Mouse (Mus musculus): ENCODE measurements around the gene Vrk1. TPM values are rescaled to one million over a fixed set of nuclear protein-coding genes. Genes with fewer than 3 reads are reported as not detected.
A peak's percentile ranks its signal among the peaks of the same experiment; 100 is the strongest.

Gene Vrk1
- polyA plus RNA-seq (2014; fragmentation: Nextera tagmentation; extraction: Ambion mirVana) = 30.6 and 35.1 TPM in 2 replicates

- peak within 1 kb of the TSS; percentile 73 for H3K4me2 ChIP-seq (replicated peaks)
- DNase-seq (ENCODE audit: low spot score) (peak; percentile 96), ATAC-seq (ENCODE audit: low FRiP score) (peak; percentile 99)
- H3K9me3 ChIP-seq (ENCODE audit: control insufficient read depth, low read length) = no peaks in the 10 kb centered on the region
- H3K9ac ChIP-seq = peak within 1 kb of the TSS; percentile 66
- H3K4me1 ChIP-seq (replicated peaks; ENCODE audit: control insufficient read depth, insufficient read depth, low read length) = no peaks in the 10 kb centered on the region
- H3K36me3 ChIP-seq (replicated peaks; ENCODE audit: control insufficient read depth, insufficient read depth) = no peaks in the 10 kb centered on the region
- H3K27ac ChIP-seq = no peak within 1 kb of the TSS
- H3K27me3 ChIP-seq (ENCODE audit: control insufficient read depth, insufficient read depth, low read length) = no peaks in the 10 kb centered on the region
- under 1% methylated on average over 71 of the region's 72 CpGs for WGBS
- H3K4me3 ChIP-seq (replicated peaks; ENCODE audit: low read length) = peak within 1 kb of the TSS; percentile 84
Observed at GRCm38 (mm10) chr12:106010065-106010915, at the start of gene Vrk1. TSS of gene Vrk1 (plus strand) at chr12:106010228.

- Histone ChIP-seq H3K9me3 (ENCODE audit: control insufficient read depth, low read length) (0 out of 2 replicates have a peak, but pooled peaks cover 3% of the 10 kb centered on the region), H3K27me3 (ENCODE audit: control insufficient read depth, insufficient read depth, low read length) (no peaks in the 10 kb centered on the region), H3K4me2 (replicated peaks) (peak overlapping the region; percentile 28), H3K36me3 (replicated peaks; ENCODE audit: control insufficient read depth, insufficient read depth) (no peaks in the 10 kb centered on the region), H3K4me3 (replicated peaks; ENCODE audit: low read length) (no peak overlapping the region), H3K27ac (peak overlapping the region; percentile 73), H3K9ac (peak overlapping the region; percentile 4; the same call in 1 of the 2 replicates), H3K4me1 (replicated peaks; ENCODE audit: control insufficient read depth, insufficient read depth, low read length) (peaks cover 30% of the 10 kb centered on the region)
- DNase-seq (ENCODE audit: low spot score) = peak; percentile 35
- 7% methylated on average over 19 of the region's 19 CpGs for WGBS
- no peak for ATAC-seq (ENCODE audit: low FRiP score)
Observed at GRCm38 (mm10) chr12:105960592-105961330, 49.3 kb upstream of the Vrk1 start.

- peak overlapping the region; percentile 36; the same call in 1 of the 2 replicates for H3K27ac ChIP-seq
- WGBS = 6% methylated on average over 12 of the region's 12 CpGs
- peak overlapping the region; percentile 60 for H3K4me2 ChIP-seq (replicated peaks)
- H3K4me1 ChIP-seq (replicated peaks; ENCODE audit: control insufficient read depth, insufficient read depth, low read length) = peaks cover 24% of the 10 kb centered on the region
- no peak overlapping the region for H3K9ac ChIP-seq
- no peaks in the 10 kb centered on the region for H3K36me3 ChIP-seq (replicated peaks; ENCODE audit: control insufficient read depth, insufficient read depth)
- no peak overlapping the region for H3K4me3 ChIP-seq (replicated peaks; ENCODE audit: low read length)
- H3K9me3 ChIP-seq (ENCODE audit: control insufficient read depth, low read length) = 0 out of 2 replicates have a peak, but pooled peaks cover 3% of the 10 kb centered on the region
- no peak for ATAC-seq (ENCODE audit: low FRiP score)
- DNase-seq (ENCODE audit: low spot score) = no peak
- H3K27me3 ChIP-seq (ENCODE audit: control insufficient read depth, insufficient read depth, low read length) = no peaks in the 10 kb centered on the region
Observed at GRCm38 (mm10) chr12:105961667-105962066, 48.4 kb upstream of the Vrk1 start.

- Histone ChIP-seq H3K27me3 (ENCODE audit: control insufficient read depth, insufficient read depth, low read length) (no peaks in the 10 kb centered on the region), H3K9ac (peak overlapping the region; percentile 46), H3K4me3 (replicated peaks; ENCODE audit: low read length) (peak overlapping the region; percentile 30), H3K9me3 (ENCODE audit: control insufficient read depth, low read length) (0 out of 2 replicates have a peak, but pooled peaks cover 3% of the 10 kb centered on the region), H3K36me3 (replicated peaks; ENCODE audit: control insufficient read depth, insufficient read depth) (no peaks in the 10 kb centered on the region), H3K27ac (peak overlapping the region; percentile 36; the same call in 1 of the 2 replicates), H3K4me2 (replicated peaks) (peak overlapping the region; percentile 60), H3K4me1 (replicated peaks; ENCODE audit: control insufficient read depth, insufficient read depth, low read length) (peaks cover 26% of the 10 kb centered on the region)
- ATAC-seq (ENCODE audit: low FRiP score) = peak; percentile 93
- DNase-seq (ENCODE audit: low spot score) = peak; percentile 96
- WGBS = 0% methylated on average over 37 of the region's 37 CpGs
Observed at GRCm38 (mm10) chr12:105962103-105963011, 47.7 kb upstream of the Vrk1 start.

- H3K4me3 ChIP-seq (replicated peaks; ENCODE audit: low read length) = peak overlapping the region; percentile 30
- peak overlapping the region; percentile 60 for H3K4me2 ChIP-seq (replicated peaks)
- H3K4me1 ChIP-seq (replicated peaks; ENCODE audit: control insufficient read depth, insufficient read depth, low read length) = peaks cover 33% of the 10 kb centered on the region
- no peaks in the 10 kb centered on the region for H3K27me3 ChIP-seq (ENCODE audit: control insufficient read depth, insufficient read depth, low read length)
- 5% methylated on average over 30 of the region's 30 CpGs for WGBS
- H3K9ac ChIP-seq = peak overlapping the region; percentile 46
- 0 out of 2 replicates have a peak, but pooled peaks cover 3% of the 10 kb centered on the region for H3K9me3 ChIP-seq (ENCODE audit: control insufficient read depth, low read length)
- H3K27ac ChIP-seq = no peak overlapping the region
- peak; percentile 26; the same call in 1 of the 2 replicates for ATAC-seq (ENCODE audit: low FRiP score)
- no peaks in the 10 kb centered on the region for H3K36me3 ChIP-seq (replicated peaks; ENCODE audit: control insufficient read depth, insufficient read depth)
- DNase-seq (ENCODE audit: low spot score) = no peak
Observed at GRCm38 (mm10) chr12:105963012-105963572, 46.9 kb upstream of the Vrk1 start.

- no peaks in the 10 kb centered on the region for H3K36me3 ChIP-seq (replicated peaks; ENCODE audit: control insufficient read depth, insufficient read depth)
- DNase-seq (ENCODE audit: low spot score) (no peak), ATAC-seq (ENCODE audit: low FRiP score) (no peak)
- 39% methylated on average over 19 of the region's 19 CpGs for WGBS
- H3K4me3 ChIP-seq (replicated peaks; ENCODE audit: low read length) = no peak overlapping the region
- H3K4me2 ChIP-seq (replicated peaks) = no peak overlapping the region; the same call in 1 of the 2 replicates
- H3K9me3 ChIP-seq (ENCODE audit: control insufficient read depth, low read length) = 0 out of 2 replicates have a peak, but pooled peaks cover 3% of the 10 kb centered on the region
- H3K27me3 ChIP-seq (ENCODE audit: control insufficient read depth, insufficient read depth, low read length) = no peaks in the 10 kb centered on the region
- H3K4me1 ChIP-seq (replicated peaks; ENCODE audit: control insufficient read depth, insufficient read depth, low read length) = peaks cover 9% of the 10 kb centered on the region
- no peak overlapping the region for H3K9ac ChIP-seq
- H3K27ac ChIP-seq = no peak overlapping the region
Observed at GRCm38 (mm10) chr12:105966887-105967637, 43.0 kb upstream of the Vrk1 start.

- WGBS = 15% methylated on average over 18 of the region's 18 CpGs
- ATAC-seq (ENCODE audit: low FRiP score) = no peak
- no peaks in the 10 kb centered on the region for H3K27me3 ChIP-seq (ENCODE audit: control insufficient read depth, insufficient read depth, low read length)
- H3K9ac ChIP-seq = no peak overlapping the region
- 0 out of 2 replicates have a peak, but pooled peaks cover 3% of the 10 kb centered on the region for H3K9me3 ChIP-seq (ENCODE audit: control insufficient read depth, low read length)
- H3K4me1 ChIP-seq (replicated peaks; ENCODE audit: control insufficient read depth, insufficient read depth, low read length) = peaks cover 9% of the 10 kb centered on the region
- peak overlapping the region; percentile 41 for H3K4me2 ChIP-seq (replicated peaks)
- H3K36me3 ChIP-seq (replicated peaks; ENCODE audit: control insufficient read depth, insufficient read depth) = no peaks in the 10 kb centered on the region
- DNase-seq (ENCODE audit: low spot score) = no peak
- no peak overlapping the region for H3K27ac ChIP-seq
- H3K4me3 ChIP-seq (replicated peaks; ENCODE audit: low read length) = peak overlapping the region; percentile 14; the same call in 1 of the 2 replicates
Observed at GRCm38 (mm10) chr12:105967806-105968205, 42.2 kb upstream of the Vrk1 start.

- 60% methylated on average over 7 of the region's 7 CpGs for WGBS
- H3K4me3 ChIP-seq (replicated peaks; ENCODE audit: low read length) = no peak overlapping the region
- no peak for ATAC-seq (ENCODE audit: low FRiP score)
Observed at GRCm38 (mm10) chr12:105971182-105971581, 38.8 kb upstream of the Vrk1 start.

More at GRCm38 (mm10) chr12:105971182-105971581, 38.8 kb upstream of the Vrk1 start:
- DNase-seq (ENCODE audit: low spot score) = no peak
- Histone ChIP-seq H3K4me1 (replicated peaks; ENCODE audit: control insufficient read depth, insufficient read depth, low read length) (peaks cover 9% of the 10 kb centered on the region), H3K4me2 (replicated peaks) (no peak overlapping the region), H3K27me3 (ENCODE audit: control insufficient read depth, insufficient read depth, low read length) (no peaks in the 10 kb centered on the region), H3K27ac (no peak overlapping the region), H3K9ac (no peak overlapping the region), H3K36me3 (replicated peaks; ENCODE audit: control insufficient read depth, insufficient read depth) (no peaks in the 10 kb centered on the region), H3K9me3 (ENCODE audit: control insufficient read depth, low read length) (no peaks in the 10 kb centered on the region)

All from hindbrain, embryonic 14.5 days (tissue).